Mouse (Mus musculus) small intestine, adult 2 months (tissue): Measurements from ENCODE around the gene Mtcl1.

ENCODE experiments used
- CTCF ChIP-seq: fragments of 200-500 bp; IDR thresholded peaks from 2 replicates; pipeline ENCODE4 v1.5.1; 2012; ENCODE audit warnings: low read depth, mild to moderate bottlenecking, control low read depth, inconsistent platforms, low read length, moderate library complexity, mixed read lengths; ENCODE audit not compliant: insufficient replicate concordance, insufficient read length; ENCODE audit errors: extremely low read depth
- POLR2A ChIP-seq: fragments of 200-500 bp; IDR thresholded peaks from 2 replicates; pipeline ENCODE4 v1.6.1; 2012; ENCODE audit warnings: low read depth, mild to moderate bottlenecking, control low read depth, inconsistent platforms, low read length, moderate library complexity

DNA sequence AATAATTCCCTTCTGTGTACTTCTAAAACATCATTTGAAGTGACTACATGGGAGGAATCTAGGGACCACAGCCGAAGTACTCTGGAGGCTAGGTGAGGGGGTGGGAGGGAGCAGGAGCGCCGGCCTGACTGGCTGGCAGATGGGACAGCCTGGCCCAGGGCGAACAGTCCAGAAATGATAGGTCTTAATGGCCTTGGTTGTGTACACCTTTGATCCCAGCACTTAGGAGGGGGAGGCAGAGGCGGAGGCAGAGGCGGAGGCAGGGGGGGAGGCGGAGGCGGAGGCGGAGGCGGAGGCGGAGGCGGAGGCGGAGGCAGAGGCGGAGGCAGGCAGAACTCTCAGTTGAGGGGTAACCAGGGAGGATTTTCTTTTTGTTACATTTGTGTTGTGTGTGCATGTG lies 49.0 kb upstream of the Mtcl1 start:
- TF ChIP-seq CTCF, result no peak
- TF ChIP-seq POLR2A, result no peak
